Mouse (Mus musculus) embryonic facial prominence, embryonic 10.5 days (tissue): Measurements from ENCODE around the gene Krt19. TPM values are rescaled to one million over a fixed set of nuclear protein-coding genes. Genes with fewer than 3 reads are reported as not detected.

ENCODE experiments used
- DNase-seq: peaks from one replicate; pipeline ENCODE4 v3.0.0-alpha.2; 2017; ENCODE audit warnings: low spot score
- H3K27ac ChIP-seq: fragments of 300-500 bp; sonication (generic); replicated peaks from 2 replicates; pipeline ENCODE4 v1.5.1; 2016; ENCODE audit warnings: mild to moderate bottlenecking
- H3K27me3 ChIP-seq: fragments of 300-500 bp; sonication (generic); replicated peaks from 2 replicates; pipeline ENCODE4 v1.6.1; 2016; ENCODE audit warnings: low read depth, mild to moderate bottlenecking; ENCODE audit not compliant: poor library complexity, severe bottlenecking
- H3K36me3 ChIP-seq: fragments of 300-500 bp; sonication (generic); replicated peaks from 2 replicates; pipeline ENCODE4 v1.6.1; 2016; ENCODE audit warnings: mild to moderate bottlenecking, moderate library complexity
- H3K4me1 ChIP-seq: fragments of 300-500 bp; sonication (generic); 2 replicates; pipeline ENCODE4 v1.6.1; 2016
- H3K4me3 ChIP-seq: fragments of 300-500 bp; sonication (generic); 2 replicates; pipeline ENCODE4 v1.5.1; 2016; ENCODE audit warnings: mild to moderate bottlenecking, moderate library complexity
- H3K9me3 ChIP-seq: fragments of 300-500 bp; sonication (generic); 2 replicates; pipeline ENCODE4 v1.6.1; 2016; ENCODE audit warnings: mild to moderate bottlenecking
- WGBS: fragments of 180-500 bp; shearing (Covaris S2); methylation state at CpG from one replicate; pipeline ENCODE4 v1.1.7; 2016; 5-methylcytosine and 5-hydroxymethylcytosine counted together
- polyA plus RNA-seq: library from polyadenylated mRNA; unstranded; fragments of >200 nt; fragmentation: Nextera tagmentation; extraction: Ambion mirVana; gene quantifications from 2 replicates; pipeline ENCODE4 v1.2.1, GENCODE M21; 2016

The Krt19 gene
- polyA plus RNA-seq, 1 experiment from 2014 or later: 16.1 TPM

DNA sequence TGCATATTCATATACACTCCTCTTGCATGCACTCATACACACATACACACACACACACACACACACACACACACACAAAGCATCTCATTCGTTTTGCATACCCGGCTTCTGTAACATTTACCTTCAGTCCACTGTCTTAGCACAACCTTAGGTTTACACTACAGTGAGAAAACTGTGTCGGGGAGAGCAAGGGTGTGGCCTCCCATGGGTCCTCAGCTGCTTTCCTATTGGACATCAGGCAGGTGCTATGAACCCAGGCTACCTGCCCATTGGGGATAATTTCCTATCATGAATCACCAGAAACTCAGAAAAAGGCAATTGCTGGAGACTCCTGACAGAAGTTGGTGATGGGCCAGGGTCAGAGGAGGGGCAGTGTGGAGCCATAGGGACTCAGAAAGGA is 8.9 kb upstream of the Krt19 start:
- 83% methylated on average over 3 of the region's 3 CpGs for WGBS
- H3K36me3 ChIP-seq: no peaks in the 10 kb centered on the region
- H3K4me3 ChIP-seq: no peak overlapping the region
- H3K9me3 ChIP-seq: no peaks in the 10 kb centered on the region
- H3K27ac ChIP-seq: no peak overlapping the region
- no peak for DNase-seq
- H3K27me3 ChIP-seq: no peaks in the 10 kb centered on the region
- H3K4me1 ChIP-seq: peaks cover 16% of the 10 kb centered on the region; the same call in 1 of the 2 replicates

GRCm38 (mm10) chr11:100155497-100156255 is 7.2 kb upstream of the Krt19 start:
- no peak overlapping the region for H3K27ac ChIP-seq
- DNase-seq: no peak
- 75% methylated on average over 8 of the region's 8 CpGs for WGBS
- H3K27me3 ChIP-seq: no peaks in the 10 kb centered on the region
- H3K9me3 ChIP-seq: no peaks in the 10 kb centered on the region
- no peaks in the 10 kb centered on the region for H3K36me3 ChIP-seq
- no peak overlapping the region for H3K4me3 ChIP-seq
- H3K4me1 ChIP-seq: peaks cover 16% of the 10 kb centered on the region; the same call in 1 of the 2 replicates

DNA sequence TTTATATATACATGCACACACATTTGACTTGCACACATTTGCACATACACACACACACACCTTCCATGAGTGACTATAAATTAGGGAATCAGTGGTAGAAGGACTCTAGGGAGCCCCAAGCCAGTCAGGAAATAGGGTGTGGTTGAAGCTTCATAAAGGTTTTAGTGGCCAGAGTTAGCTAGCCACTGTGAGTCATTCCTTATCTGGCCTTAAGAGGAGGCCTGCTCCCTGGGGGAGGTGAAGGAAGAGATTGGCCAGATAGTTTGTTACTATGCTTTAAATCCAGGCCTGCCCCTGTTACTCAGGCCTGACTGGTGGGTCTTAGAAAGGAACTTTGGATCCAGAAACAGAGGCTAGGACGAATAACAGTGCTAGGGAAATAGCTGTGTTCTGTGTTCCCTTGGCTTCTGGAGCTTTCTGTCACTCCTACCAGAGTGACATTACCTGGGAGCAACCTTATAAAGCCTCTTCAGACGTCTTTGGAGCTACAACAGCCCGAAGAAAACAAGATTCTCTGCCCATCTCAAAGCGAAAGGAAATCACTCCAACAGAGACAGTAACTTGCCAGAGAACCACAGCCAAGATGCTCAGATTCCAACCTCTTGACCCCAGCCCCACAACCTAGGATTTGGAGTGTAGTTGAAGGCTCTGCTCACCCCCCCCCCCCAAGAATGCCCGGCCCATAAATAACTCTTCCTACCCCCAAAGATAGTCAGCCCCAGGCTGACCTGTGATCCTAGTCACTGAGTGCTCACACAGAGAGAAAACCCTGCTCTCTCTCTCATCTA is 705 bp downstream of the Krt19 start:
- Histone ChIP-seq H3K4me1 (peaks cover 28% of the 10 kb centered on the region), H3K27me3 (peaks cover 45% of the 10 kb centered on the region), H3K36me3 (no peaks in the 10 kb centered on the region), H3K27ac (no peak overlapping the region), H3K9me3 (no peaks in the 10 kb centered on the region), H3K4me3 (no peak overlapping the region)
- no peak for DNase-seq
- 61% methylated on average over 5 of the region's 5 CpGs for WGBS

DNA sequence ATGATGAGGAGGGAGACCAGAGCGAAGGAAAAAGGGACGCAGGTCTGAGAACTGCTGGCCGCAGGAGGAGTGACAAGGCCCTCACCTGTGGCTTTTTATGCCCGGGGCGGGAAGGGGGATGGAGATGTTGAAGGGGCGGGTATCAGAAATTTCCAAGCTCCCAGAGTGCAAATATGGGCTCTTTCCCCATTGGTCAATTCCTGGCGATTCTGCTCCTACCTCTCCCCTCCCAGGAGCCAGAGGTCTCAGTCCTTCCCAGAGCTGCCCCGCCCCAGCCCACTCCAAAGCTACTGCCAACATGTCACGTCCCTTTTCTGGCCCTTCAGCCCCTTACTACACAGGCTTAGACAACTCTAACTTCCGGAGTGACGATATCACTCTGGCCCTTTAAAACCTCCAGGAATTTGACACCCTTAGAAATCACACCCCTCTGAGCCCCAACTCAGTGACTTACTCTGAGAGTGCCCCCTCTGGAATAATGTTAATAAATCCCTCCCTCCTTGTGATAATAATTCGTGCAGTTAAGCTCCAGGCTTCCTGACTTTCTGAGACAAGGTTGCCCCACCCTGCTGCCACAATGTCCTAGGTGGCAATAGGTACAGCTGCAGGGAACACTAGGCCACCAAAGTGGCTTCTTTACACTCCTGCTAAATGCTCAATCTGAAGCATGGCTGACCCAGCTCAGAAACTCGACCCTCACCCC is 2.5 kb downstream of the Krt19 start:
- H3K36me3 ChIP-seq: no peaks in the 10 kb centered on the region
- H3K9me3 ChIP-seq: no peaks in the 10 kb centered on the region
- H3K4me3 ChIP-seq: peak overlapping the region; percentile 52
- DNase-seq: peak; percentile 34
- H3K4me1 ChIP-seq: peaks cover 24% of the 10 kb centered on the region
- no peak overlapping the region; the same call in 1 of the 2 replicates for H3K27ac ChIP-seq
- WGBS: 4% methylated on average over 13 of the region's 13 CpGs
- H3K27me3 ChIP-seq: peaks cover 45% of the 10 kb centered on the region

- DNase-seq: peak; percentile 44
- Histone ChIP-seq H3K27ac (no peak overlapping the region), H3K36me3 (no peaks in the 10 kb centered on the region), H3K4me1 (peaks cover 30% of the 10 kb centered on the region), H3K27me3 (peaks cover 45% of the 10 kb centered on the region), H3K9me3 (no peaks in the 10 kb centered on the region), H3K4me3 (peak overlapping the region; percentile 52)
- 2% methylated on average over 20 of the region's 20 CpGs for whole genome bisulfite sequencing
These were observed 3.4 kb downstream of the Krt19 start for GRCm38 (mm10) chr11:100145104-100145503.

- no peak for DNase-seq
- H3K9me3 ChIP-seq: no peaks in the 10 kb centered on the region
- no peak overlapping the region for H3K4me3 ChIP-seq
- 89% methylated on average over 21 of the region's 21 CpGs for WGBS
- H3K4me1 ChIP-seq: peaks cover 61% of the 10 kb centered on the region
- no peak overlapping the region for H3K27ac ChIP-seq
- H3K36me3 ChIP-seq: no peaks in the 10 kb centered on the region
- peaks cover 26% of the 10 kb centered on the region for H3K27me3 ChIP-seq
These were observed 7.5 kb downstream of the Krt19 start for GRCm38 (mm10) chr11:100140966-100141365.

DNA sequence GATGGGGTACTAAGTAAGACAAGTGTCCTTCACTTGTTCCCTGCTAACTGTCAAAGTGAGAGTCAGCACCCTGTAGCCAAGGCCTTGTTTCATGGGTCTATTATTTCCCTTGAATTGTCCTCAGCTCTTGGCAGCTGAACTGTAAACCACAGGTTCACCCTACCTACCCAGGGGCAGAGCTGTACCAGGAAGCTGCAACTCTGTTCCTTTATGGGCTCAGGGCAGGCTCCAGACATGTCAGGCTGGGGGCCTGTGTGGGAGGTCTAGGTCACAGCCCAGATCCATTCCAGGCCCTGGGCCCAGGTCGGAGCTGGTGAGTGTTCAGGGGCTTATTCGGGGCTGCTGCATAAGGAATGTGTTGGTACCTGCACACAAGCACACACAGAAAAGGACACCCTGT is 9.1 kb downstream of the Krt19 start:
- H3K36me3 ChIP-seq: no peaks in the 10 kb centered on the region
- no peak overlapping the region for H3K4me3 ChIP-seq
- H3K9me3 ChIP-seq: no peaks in the 10 kb centered on the region
- H3K27ac ChIP-seq: peak overlapping the region; percentile 40
- H3K27me3 ChIP-seq: peaks cover 10% of the 10 kb centered on the region
- 75% methylated on average over 2 of the region's 2 CpGs for WGBS
- H3K4me1 ChIP-seq: peaks cover 50% of the 10 kb centered on the region
- no peak for DNase-seq

GRCm38 (mm10) chr11:100138809-100139208 is 9.7 kb downstream of the Krt19 start:
- H3K36me3 ChIP-seq: no peaks in the 10 kb centered on the region
- peak; percentile 35 for DNase-seq
- H3K27me3 ChIP-seq: peaks cover 4% of the 10 kb centered on the region
- peak overlapping the region; percentile 40; the same call in 1 of the 2 replicates for H3K27ac ChIP-seq
- no peak overlapping the region for H3K4me3 ChIP-seq
- H3K9me3 ChIP-seq: no peaks in the 10 kb centered on the region
- WGBS: 42% methylated on average over 7 of the region's 7 CpGs
- H3K4me1 ChIP-seq: peaks cover 48% of the 10 kb centered on the region

DNA sequence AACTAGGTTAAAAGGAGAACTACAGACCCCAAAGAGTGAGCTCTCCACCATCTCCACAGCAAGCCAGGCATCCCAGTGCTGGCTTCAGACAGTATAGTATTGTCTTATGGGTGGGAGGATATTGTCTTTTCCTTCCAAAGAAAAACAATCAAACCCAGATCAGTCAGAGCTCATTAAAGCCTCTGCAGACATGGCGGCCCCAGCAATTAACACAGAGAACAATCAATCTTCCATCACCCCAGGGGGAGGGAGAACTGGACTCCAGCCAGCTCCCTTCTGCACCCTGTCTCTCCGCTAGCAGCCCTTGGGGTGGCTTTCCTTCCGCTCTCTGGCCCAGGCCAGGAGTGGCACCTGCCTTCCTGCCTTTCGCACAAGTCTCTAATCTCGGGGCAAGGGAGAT is 10.8 kb downstream of the Krt19 start:
- no peaks in the 10 kb centered on the region for H3K27me3 ChIP-seq
- no peaks in the 10 kb centered on the region for H3K9me3 ChIP-seq
- no peaks in the 10 kb centered on the region for H3K36me3 ChIP-seq
- H3K4me1 ChIP-seq: peaks cover 48% of the 10 kb centered on the region
- 51% methylated on average over 5 of the region's 5 CpGs for WGBS
- H3K27ac ChIP-seq: no peak overlapping the region; the same call in 1 of the 2 replicates
- H3K4me3 ChIP-seq: no peak overlapping the region
- no peak for DNase-seq

GRCm38 (mm10) chr11:100136559-100136958 is 11.9 kb downstream of the Krt19 start:
- 46% methylated on average over 5 of the region's 5 CpGs for WGBS
- H3K4me1 ChIP-seq: peaks cover 48% of the 10 kb centered on the region
- no peak overlapping the region for H3K27ac ChIP-seq
- no peaks in the 10 kb centered on the region for H3K27me3 ChIP-seq
- no peaks in the 10 kb centered on the region for H3K9me3 ChIP-seq
- peak; percentile 17 for DNase-seq
- no peaks in the 10 kb centered on the region for H3K36me3 ChIP-seq
- no peak overlapping the region for H3K4me3 ChIP-seq

GRCm38 (mm10) chr11:100135731-100136130 is 12.7 kb downstream of the Krt19 start, which contains the start of gene Krt15:
Gene Krt15, minus strand, starts transcription at chr11:100135928.
- Histone ChIP-seq H3K27me3 (no peaks in the 10 kb centered on the region), H3K4me1 (peaks cover 44% of the 10 kb centered on the region), H3K27ac (no peak within 1 kb of the TSS), H3K9me3 (no peaks in the 10 kb centered on the region), H3K36me3 (no peaks in the 10 kb centered on the region), H3K4me3 (no peak within 1 kb of the TSS)
- WGBS: 67% methylated on average over 7 of the region's 7 CpGs
- DNase-seq: no peak

- H3K27ac ChIP-seq: no peak overlapping the region
- H3K27me3 ChIP-seq: no peaks in the 10 kb centered on the region
- DNase-seq: no peak
- H3K9me3 ChIP-seq: no peaks in the 10 kb centered on the region
- no peaks in the 10 kb centered on the region for H3K4me1 ChIP-seq
- no peak overlapping the region for H3K4me3 ChIP-seq
- no peaks in the 10 kb centered on the region for H3K36me3 ChIP-seq
- 83% methylated on average over 7 of the region's 7 CpGs for WGBS
These were observed 23.6 kb downstream of the Krt19 start for GRCm38 (mm10) chr11:100124901-100125300.
